Mouse (Mus musculus): ENCODE results near the gene Pkhd1.

GRCm38 (mm10) chr1:20486087-20486486 lies 131.8 kb downstream of the Pkhd1 start:
- TF ChIP-seq CTCF (IDR thresholded peaks at IDR 0.05; ENCODE audit: low read depth) (no peak), EP300 (IDR thresholded peaks at IDR 0.05; ENCODE audit: low read depth) (no peak)
